Mouse (Mus musculus): ENCODE results near the gene Adcyap1r1.

Gene Adcyap1r1

GRCm38 (mm10) chr6:55502309-55502708, 50.5 kb downstream of the Adcyap1r1 start:
- DNase-seq = no peak

- no peak for DNase-seq
These were observed 53.2 kb downstream of the Adcyap1r1 start for GRCm38 (mm10) chr6:55504797-55505488.

- no peak for DNase-seq
These were observed 54.7 kb downstream of the Adcyap1r1 start for GRCm38 (mm10) chr6:55506519-55506918.

- no peak for DNase-seq
These were observed 57.5 kb downstream of the Adcyap1r1 start for GRCm38 (mm10) chr6:55509130-55509870.

- DNase-seq = peak; percentile 63
These were observed 59.7 kb downstream of the Adcyap1r1 start for GRCm38 (mm10) chr6:55511212-55512065.

GRCm38 (mm10) chr6:55512066-55512703, 60.4 kb downstream of the Adcyap1r1 start:
- no peak for DNase-seq

GRCm38 (mm10) chr6:55513477-55513876, 61.7 kb downstream of the Adcyap1r1 start:
- no peak for DNase-seq

GRCm38 (mm10) chr6:55519605-55520201, 67.9 kb downstream of the Adcyap1r1 start:
- DNase-seq = peak; percentile 65

GRCm38 (mm10) chr6:55520237-55521095, 68.7 kb downstream of the Adcyap1r1 start:
- DNase-seq = peak; percentile 44

GRCm38 (mm10) chr6:55536469-55536868, 84.7 kb downstream of the Adcyap1r1 start:
- no peak for DNase-seq

GRCm38 (mm10) chr6:55539196-55539595, 87.4 kb downstream of the Adcyap1r1 start:
- DNase-seq = no peak

- DNase-seq = no peak
These were observed 90.6 kb downstream of the Adcyap1r1 start for GRCm38 (mm10) chr6:55542359-55542758.

- no peak for DNase-seq
These were observed 91.6 kb downstream of the Adcyap1r1 start for GRCm38 (mm10) chr6:55543345-55543744.

- no peak for DNase-seq
These were observed 97.4 kb downstream of the Adcyap1r1 start for GRCm38 (mm10) chr6:55549211-55549610.

GRCm38 (mm10) chr6:55550926-55551325, 99.1 kb downstream of the Adcyap1r1 start:
- DNase-seq = peak; percentile 19

Measured in liver (tissue).